Mouse (Mus musculus) forebrain, postnatal 0 days (tissue): ENCODE results near the gene Exoc7. TPM values are rescaled to one million over a fixed set of nuclear protein-coding genes. Genes with fewer than 3 reads are reported as not detected.

Experiments used
- ATAC-seq: fragments of 200-750 bp; cut with Nextera tagmentation; 2 replicates; pipeline ENCODE4 v1.8.0; 2017; ENCODE audit warnings: mild to moderate bottlenecking, moderate library complexity
- DNase-seq: peaks from one replicate; pipeline ENCODE4 v3.0.0-alpha.2; 2015
- H3K27ac ChIP-seq: fragments of 300-500 bp; sonication (generic); 2 replicates; pipeline ENCODE4 v1.5.1; 2014; ENCODE audit warnings: low read depth, mild to moderate bottlenecking, antibody characterized with exemption, low read length, moderate library complexity, mixed read lengths
- H3K27me3 ChIP-seq: fragments of 300-500 bp; sonication (generic); 2 replicates; pipeline ENCODE4 v1.6.1; 2014; ENCODE audit warnings: mild to moderate bottlenecking, low read length, mixed read lengths; ENCODE audit not compliant: insufficient read depth
- H3K36me3 ChIP-seq: fragments of 300-500 bp; sonication (generic); 2 replicates; pipeline ENCODE4 v1.6.1; 2014; ENCODE audit warnings: mild to moderate bottlenecking, moderate library complexity; ENCODE audit not compliant: insufficient read depth
- H3K4me1 ChIP-seq: fragments of 300-500 bp; sonication (generic); 2 replicates; pipeline ENCODE4 v1.6.1; 2014; ENCODE audit warnings: antibody characterized with exemption; ENCODE audit not compliant: insufficient read depth
- H3K4me2 ChIP-seq: fragments of 300-500 bp; sonication (generic); 2 replicates; pipeline ENCODE4 v1.6.1; 2014; ENCODE audit warnings: low read depth, mild to moderate bottlenecking, moderate library complexity
- H3K4me3 ChIP-seq: fragments of 300-500 bp; sonication (generic); 2 replicates; pipeline ENCODE4 v1.5.1; 2014; ENCODE audit warnings: low read depth, low read length, mixed read lengths
- H3K9ac ChIP-seq: fragments of 300-500 bp; sonication (generic); 2 replicates; pipeline ENCODE4 v1.6.1; 2014; ENCODE audit warnings: mild to moderate bottlenecking
- H3K9me3 ChIP-seq: fragments of 300-500 bp; sonication (generic); 2 replicates; pipeline ENCODE4 v1.6.1; 2016; ENCODE audit warnings: low read length
- CTCF ChIP-seq: sonication (generic); IDR thresholded peaks from 2 replicates; pipeline ENCODE4 v1.5.1; 2016; ENCODE audit warnings: antibody characterized with exemption, control low read depth, low read depth
- WGBS: fragments of 180-500 bp; shearing (Covaris S2); extraction: QIAGEN DNeasy Blood & Tissue Kit; methylation state at CpG from one replicate; pipeline ENCODE4 v1.1.7; 2014; 5-methylcytosine and 5-hydroxymethylcytosine counted together
- polyA plus RNA-seq: library from polyadenylated mRNA; unstranded; fragments of >200 nt; fragmentation: Nextera tagmentation; extraction: Ambion mirVana; gene quantifications from 2 replicates; pipeline ENCODE4 v1.2.1, GENCODE M21; 2015
- total RNA-seq: library from RNA; depleted of rRNA; stranded (reverse); fragments of >200 nt; gene quantifications from 2 replicates; pipeline ENCODE4 v1.2.3, GENCODE M21; 2014; rRNA removed

Gene Exoc7
- total and polyA plus RNA-seq, 2 experiments from 2014 or later: 103 to 144 TPM

- Histone ChIP-seq H3K4me1 (no peaks in the 10 kb centered on the region), H3K4me2 (no peak overlapping the region), H3K27me3 (no peaks in the 10 kb centered on the region), H3K9me3 (no peaks in the 10 kb centered on the region), H3K9ac (no peak overlapping the region), H3K36me3 (peaks cover 90% of the 10 kb centered on the region), H3K4me3 (no peak overlapping the region), H3K27ac (no peak overlapping the region)
- WGBS: 81% methylated on average over 3 of the region's 3 CpGs
- TF ChIP-seq CTCF: no peak
- ATAC-seq (no peak), DNase-seq (no peak)
These were observed 53.9 kb downstream of the Exoc7 start for GRCm38 (mm10) chr11:116253076-116253600.

- no peak for ATAC-seq
- Histone ChIP-seq H3K9me3 (no peaks in the 10 kb centered on the region), H3K36me3 (peaks cover 95% of the 10 kb centered on the region), H3K27me3 (no peaks in the 10 kb centered on the region), H3K4me2 (no peak overlapping the region), H3K9ac (no peak overlapping the region), H3K4me3 (no peak overlapping the region), H3K4me1 (no peaks in the 10 kb centered on the region), H3K27ac (no peak overlapping the region)
- no peak for DNase-seq
- no peak for TF ChIP-seq CTCF
- 93% methylated on average over 8 of the region's 8 CpGs for WGBS
These were observed 56.1 kb downstream of the Exoc7 start for GRCm38 (mm10) chr11:116250898-116251297.

GRCm38 (mm10) chr11:116247502-116248222, 59.4 kb downstream of the Exoc7 start:
- Histone ChIP-seq H3K4me2 (no peak overlapping the region), H3K4me1 (no peaks in the 10 kb centered on the region), H3K27me3 (no peaks in the 10 kb centered on the region), H3K27ac (no peak overlapping the region), H3K4me3 (no peak overlapping the region), H3K36me3 (peaks cover 96% of the 10 kb centered on the region), H3K9ac (no peak overlapping the region), H3K9me3 (no peaks in the 10 kb centered on the region)
- WGBS: 85% methylated on average over 14 of the region's 14 CpGs
- ATAC-seq: no peak
- TF ChIP-seq CTCF: no peak
- DNase-seq: no peak

GRCm38 (mm10) chr11:116245616-116246015, 61.4 kb downstream of the Exoc7 start:
- Histone ChIP-seq H3K4me2 (no peak overlapping the region), H3K36me3 (peaks cover 77% of the 10 kb centered on the region), H3K27ac (no peak overlapping the region), H3K9ac (no peak overlapping the region), H3K27me3 (no peaks in the 10 kb centered on the region), H3K4me1 (no peaks in the 10 kb centered on the region), H3K9me3 (no peaks in the 10 kb centered on the region), H3K4me3 (no peak overlapping the region)
- no peak for DNase-seq
- TF ChIP-seq CTCF: no peak
- 86% methylated on average over 6 of the region's 6 CpGs for WGBS
- ATAC-seq: no peak

GRCm38 (mm10) chr11:116244580-116244979, 62.5 kb downstream of the Exoc7 start:
- H3K36me3 ChIP-seq: peaks cover 66% of the 10 kb centered on the region
- DNase-seq (no peak), ATAC-seq (no peak)
- no peaks in the 10 kb centered on the region for H3K9me3 ChIP-seq
- H3K4me2 ChIP-seq: no peak overlapping the region
- WGBS: 89% methylated on average over 8 of the region's 8 CpGs
- no peak overlapping the region for H3K9ac ChIP-seq
- no peak overlapping the region for H3K4me3 ChIP-seq
- no peak overlapping the region for H3K27ac ChIP-seq
- no peak for TF ChIP-seq CTCF
- H3K4me1 ChIP-seq: no peaks in the 10 kb centered on the region
- H3K27me3 ChIP-seq: no peaks in the 10 kb centered on the region

- DNase-seq (no peak), ATAC-seq (no peak)
- H3K4me1 ChIP-seq: no peaks in the 10 kb centered on the region
- peaks cover 38% of the 10 kb centered on the region for H3K36me3 ChIP-seq
- no peak overlapping the region for H3K9ac ChIP-seq
- 0 out of 2 replicates have a peak, but pooled peaks cover 3% of the 10 kb centered on the region for H3K27me3 ChIP-seq
- 65% methylated on average over 12 of the region's 12 CpGs for whole genome bisulfite sequencing
- TF ChIP-seq CTCF: no peak
- no peaks in the 10 kb centered on the region for H3K9me3 ChIP-seq
- H3K4me2 ChIP-seq: no peak overlapping the region
- H3K4me3 ChIP-seq: no peak overlapping the region
- no peak overlapping the region for H3K27ac ChIP-seq
These were observed 65.2 kb downstream of the Exoc7 start for GRCm38 (mm10) chr11:116241744-116242235.

GRCm38 (mm10) chr11:116239797-116240196, 67.2 kb downstream of the Exoc7 start:
- DNase-seq (no peak), ATAC-seq (no peak)

More at GRCm38 (mm10) chr11:116239797-116240196, 67.2 kb downstream of the Exoc7 start:
- no peak for TF ChIP-seq CTCF
- Histone ChIP-seq H3K36me3 (peaks cover 18% of the 10 kb centered on the region), H3K27me3 (0 out of 2 replicates have a peak, but pooled peaks cover 3% of the 10 kb centered on the region), H3K4me3 (no peak overlapping the region), H3K27ac (no peak overlapping the region), H3K4me2 (no peak overlapping the region), H3K4me1 (no peaks in the 10 kb centered on the region), H3K9me3 (no peaks in the 10 kb centered on the region), H3K9ac (no peak overlapping the region)
- WGBS: 11% methylated on average over 7 of the region's 7 CpGs

Other genes with a start within 250 kb of the Exoc7 start
- 0.46 and 0.86 TPM in 2 replicates for gene Unc13d, start 229.3 kb downstream of the Exoc7 start, total RNA-seq
- 0.29 and 0.58 TPM in 2 replicates for gene Unc13d, start 229.3 kb downstream of the Exoc7 start, polyA plus RNA-seq
- 94.7 and 130 TPM in 2 replicates for gene Wbp2, start 220.2 kb downstream of the Exoc7 start, total RNA-seq
- gene Wbp2, start 220.2 kb downstream of the Exoc7 start, polyA plus RNA-seq: 281 and 287 TPM in 2 replicates
- gene Trim47, start 180.0 kb downstream of the Exoc7 start, total RNA-seq: 10.5 and 13.0 TPM in 2 replicates
- 6.6 and 7.8 TPM in 2 replicates for gene Trim47, start 180.0 kb downstream of the Exoc7 start, polyA plus RNA-seq
- gene Trim65, start 176.1 kb downstream of the Exoc7 start, total RNA-seq: 4.2 and 5.0 TPM in 2 replicates
- gene Trim65, start 176.1 kb downstream of the Exoc7 start, polyA plus RNA-seq: 1.2 and 1.9 TPM in 2 replicates
- 56.7 and 67.8 TPM in 2 replicates for gene Mrpl38, start 168.4 kb downstream of the Exoc7 start, total RNA-seq
- 60.7 and 63.6 TPM in 2 replicates for gene Mrpl38, start 168.4 kb downstream of the Exoc7 start, polyA plus RNA-seq
- gene Fbf1, start 139.1 kb downstream of the Exoc7 start, total RNA-seq: 97.9 and 108 TPM in 2 replicates
- gene Fbf1, start 139.1 kb downstream of the Exoc7 start, polyA plus RNA-seq: 23.2 and 38.2 TPM in 2 replicates
- gene Ten1, start 108.4 kb downstream of the Exoc7 start, total RNA-seq: 62.8 and 65.6 TPM in 2 replicates
- 92.8 and 104 TPM in 2 replicates for gene Ten1, start 108.4 kb downstream of the Exoc7 start, polyA plus RNA-seq
- gene Acox1, start 108.2 kb downstream of the Exoc7 start, total RNA-seq: 89.4 and 108 TPM in 2 replicates
- 43.8 and 58.2 TPM in 2 replicates for gene Acox1, start 108.2 kb downstream of the Exoc7 start, polyA plus RNA-seq
- gene Evpl, start 69.2 kb downstream of the Exoc7 start, total RNA-seq: 1.5 and 2.3 TPM in 2 replicates
- gene Evpl, start 69.2 kb downstream of the Exoc7 start, polyA plus RNA-seq: 0.49 and 1.1 TPM in 2 replicates
- 18.5 and 24.5 TPM in 2 replicates for gene Srp68, start 33.0 kb downstream of the Exoc7 start, total RNA-seq
- 42.4 and 51.3 TPM in 2 replicates for gene Srp68, start 33.0 kb downstream of the Exoc7 start, polyA plus RNA-seq
- gene Galr2, start 26.3 kb downstream of the Exoc7 start, total RNA-seq: not detected in 2 replicates
- gene Galr2, start 26.3 kb downstream of the Exoc7 start, polyA plus RNA-seq: 0.20 and 0.36 TPM in 2 replicates
- 24.8 and 37.6 TPM in 2 replicates for gene Foxj1, start 28.2 kb upstream of the Exoc7 start, total RNA-seq
- 15.7 and 19.9 TPM in 2 replicates for gene Foxj1, start 28.2 kb upstream of the Exoc7 start, polyA plus RNA-seq
- 92.7 and 105 TPM in 2 replicates for gene Rnf157, start 105.8 kb upstream of the Exoc7 start, total RNA-seq
- 47.3 and 56.7 TPM in 2 replicates for gene Rnf157, start 105.8 kb upstream of the Exoc7 start, polyA plus RNA-seq
- 88.0 and 127 TPM in 2 replicates for gene Ubald2, start 126.9 kb upstream of the Exoc7 start, total RNA-seq
- gene Ubald2, start 126.9 kb upstream of the Exoc7 start, polyA plus RNA-seq: 50.6 and 68.5 TPM in 2 replicates
- gene Qrich2, start 159.0 kb upstream of the Exoc7 start, total RNA-seq: not detected in 2 replicates
- not detected in 2 replicates for gene Qrich2, start 159.0 kb upstream of the Exoc7 start, polyA plus RNA-seq
- 92.2 and 96.0 TPM in 2 replicates for gene Prpsap1, start 187.0 kb upstream of the Exoc7 start, total RNA-seq
- 143 and 158 TPM in 2 replicates for gene Prpsap1, start 187.0 kb upstream of the Exoc7 start, polyA plus RNA-seq
- gene Sphk1, start 223.7 kb upstream of the Exoc7 start, total RNA-seq: 12.7 and 13.8 TPM in 2 replicates
- gene Sphk1, start 223.7 kb upstream of the Exoc7 start, polyA plus RNA-seq: 8.7 and 10.2 TPM in 2 replicates